Mouse (Mus musculus): Measurements from ENCODE around the gene Pitpnm2. TPM values are rescaled to one million over a fixed set of nuclear protein-coding genes. Genes with fewer than 3 reads are reported as not detected.

Pitpnm2 gene
- polyA plus RNA-seq, 1 experiment from 2014 or later: 2.9 TPM

GRCm38 (mm10) chr5:124098923-124099322 lies 150.6 kb downstream of the Pitpnm2 start:
- DNase-seq (ENCODE audit: low spot score): no peak
- 89% methylated on average over 2 of the region's 2 CpGs for WGBS
- no peak overlapping the region for H3K27ac ChIP-seq (replicated peaks)

GRCm38 (mm10) chr5:124095596-124096232 lies 153.8 kb downstream of the Pitpnm2 start, which contains the start of gene Abcb9:
Gene Abcb9, minus strand, starts transcription at chr5:124095798.
- peak; percentile 90 for DNase-seq (ENCODE audit: low spot score)
- H3K27ac ChIP-seq (replicated peaks): peak within 1 kb of the TSS; percentile 42; the same call in 1 of the 2 replicates
- peaks cover 19% of the 10 kb centered on the region for H3K4me1 ChIP-seq
- H3K9me3 ChIP-seq (replicated peaks): no peaks in the 10 kb centered on the region
- no peaks in the 10 kb centered on the region for H3K36me3 ChIP-seq
- 1% methylated on average over 42 of the region's 42 CpGs for WGBS
- H3K27me3 ChIP-seq (ENCODE audit: low read depth, poor library complexity, severe bottlenecking): peaks cover 30% of the 10 kb centered on the region
- H3K4me3 ChIP-seq: peak within 1 kb of the TSS; percentile 56

More at GRCm38 (mm10) chr5:124098923-124099322, 150.6 kb downstream of the Pitpnm2 start:
- Histone ChIP-seq H3K27me3 (ENCODE audit: low read depth, poor library complexity, severe bottlenecking) (peaks cover 20% of the 10 kb centered on the region), H3K36me3 (no peaks in the 10 kb centered on the region), H3K4me1 (peaks cover 15% of the 10 kb centered on the region), H3K4me3 (no peak overlapping the region), H3K9me3 (replicated peaks) (no peaks in the 10 kb centered on the region)

- H3K4me3 ChIP-seq: peak overlapping the region; percentile 56
- WGBS: 12% methylated on average over 19 of the region's 19 CpGs
- peak overlapping the region; percentile 42; the same call in 1 of the 2 replicates for H3K27ac ChIP-seq (replicated peaks)
- no peaks in the 10 kb centered on the region for H3K9me3 ChIP-seq (replicated peaks)
- no peaks in the 10 kb centered on the region for H3K36me3 ChIP-seq
- H3K4me1 ChIP-seq: peaks cover 19% of the 10 kb centered on the region
- peaks cover 30% of the 10 kb centered on the region for H3K27me3 ChIP-seq (ENCODE audit: low read depth, poor library complexity, severe bottlenecking)
- DNase-seq (ENCODE audit: low spot score): peak; percentile 32
Measured at GRCm38 (mm10) chr5:124095077-124095581, 154.4 kb downstream of the Pitpnm2 start.

GRCm38 (mm10) chr5:124093852-124094604 lies 155.5 kb downstream of the Pitpnm2 start:
- no peak overlapping the region for H3K4me3 ChIP-seq
- no peaks in the 10 kb centered on the region for H3K9me3 ChIP-seq (replicated peaks)
- H3K4me1 ChIP-seq: peaks cover 19% of the 10 kb centered on the region
- 88% methylated on average over 12 of the region's 12 CpGs for WGBS
- no peaks in the 10 kb centered on the region for H3K36me3 ChIP-seq
- no peak overlapping the region for H3K27ac ChIP-seq (replicated peaks)
- peaks cover 30% of the 10 kb centered on the region for H3K27me3 ChIP-seq (ENCODE audit: low read depth, poor library complexity, severe bottlenecking)
- DNase-seq (ENCODE audit: low spot score): no peak

GRCm38 (mm10) chr5:124093120-124093794 lies 156.3 kb downstream of the Pitpnm2 start:
- Histone ChIP-seq H3K4me1 (peaks cover 19% of the 10 kb centered on the region), H3K36me3 (no peaks in the 10 kb centered on the region), H3K4me3 (no peak overlapping the region), H3K9me3 (replicated peaks) (no peaks in the 10 kb centered on the region), H3K27me3 (ENCODE audit: low read depth, poor library complexity, severe bottlenecking) (peaks cover 30% of the 10 kb centered on the region), H3K27ac (replicated peaks) (no peak overlapping the region)
- 79% methylated on average over 11 of the region's 11 CpGs for WGBS
- no peak for DNase-seq (ENCODE audit: low spot score)

GRCm38 (mm10) chr5:124091951-124092406 lies 157.6 kb downstream of the Pitpnm2 start:
- DNase-seq (ENCODE audit: low spot score): no peak
- Histone ChIP-seq H3K36me3 (no peaks in the 10 kb centered on the region), H3K27me3 (ENCODE audit: low read depth, poor library complexity, severe bottlenecking) (peaks cover 30% of the 10 kb centered on the region), H3K4me3 (no peak overlapping the region), H3K4me1 (peaks cover 19% of the 10 kb centered on the region), H3K27ac (replicated peaks) (no peak overlapping the region), H3K9me3 (replicated peaks) (no peaks in the 10 kb centered on the region)
- WGBS: 72% methylated on average over 9 of the region's 9 CpGs

- Histone ChIP-seq H3K4me3 (no peak overlapping the region), H3K9me3 (replicated peaks) (no peaks in the 10 kb centered on the region), H3K27ac (replicated peaks) (no peak overlapping the region), H3K4me1 (peaks cover 6% of the 10 kb centered on the region), H3K27me3 (ENCODE audit: low read depth, poor library complexity, severe bottlenecking) (peaks cover 20% of the 10 kb centered on the region), H3K36me3 (no peaks in the 10 kb centered on the region)
- DNase-seq (ENCODE audit: low spot score): no peak
- 84% methylated on average over 23 of the region's 23 CpGs for WGBS
Measured at GRCm38 (mm10) chr5:124089868-124090267, 159.7 kb downstream of the Pitpnm2 start.

- Histone ChIP-seq H3K4me1 (0 out of 2 replicates have a peak, but pooled peaks cover 1% of the 10 kb centered on the region), H3K4me3 (no peak overlapping the region), H3K36me3 (no peaks in the 10 kb centered on the region), H3K27me3 (ENCODE audit: low read depth, poor library complexity, severe bottlenecking) (no peaks in the 10 kb centered on the region), H3K27ac (replicated peaks) (no peak overlapping the region), H3K9me3 (replicated peaks) (no peaks in the 10 kb centered on the region)
- WGBS: 85% methylated on average over 4 of the region's 4 CpGs
- no peak for DNase-seq (ENCODE audit: low spot score)
Measured at GRCm38 (mm10) chr5:124086876-124087275, 162.7 kb downstream of the Pitpnm2 start.

GRCm38 (mm10) chr5:124085513-124085912 lies 164.0 kb downstream of the Pitpnm2 start:
- Histone ChIP-seq H3K9me3 (replicated peaks) (no peaks in the 10 kb centered on the region), H3K27ac (replicated peaks) (no peak overlapping the region), H3K27me3 (ENCODE audit: low read depth, poor library complexity, severe bottlenecking) (no peaks in the 10 kb centered on the region), H3K4me1 (no peaks in the 10 kb centered on the region), H3K36me3 (no peaks in the 10 kb centered on the region), H3K4me3 (no peak overlapping the region)
- no peak for DNase-seq (ENCODE audit: low spot score)
- 86% methylated on average over 3 of the region's 3 CpGs for WGBS

- peak; percentile 82 for DNase-seq (ENCODE audit: low spot score)
- no peak overlapping the region for H3K27ac ChIP-seq (replicated peaks)
- H3K4me3 ChIP-seq: no peak overlapping the region
- H3K4me1 ChIP-seq: no peaks in the 10 kb centered on the region
- no peaks in the 10 kb centered on the region for H3K9me3 ChIP-seq (replicated peaks)
- WGBS: 41% methylated on average over 11 of the region's 11 CpGs
- H3K36me3 ChIP-seq: no peaks in the 10 kb centered on the region
- H3K27me3 ChIP-seq (ENCODE audit: low read depth, poor library complexity, severe bottlenecking): no peaks in the 10 kb centered on the region
Measured at GRCm38 (mm10) chr5:124084588-124085173, 164.9 kb downstream of the Pitpnm2 start.

GRCm38 (mm10) chr5:124083850-124084587 lies 165.5 kb downstream of the Pitpnm2 start:
- Histone ChIP-seq H3K9me3 (replicated peaks) (no peaks in the 10 kb centered on the region), H3K36me3 (no peaks in the 10 kb centered on the region), H3K4me1 (peaks cover 5% of the 10 kb centered on the region), H3K4me3 (no peak overlapping the region), H3K27ac (replicated peaks) (no peak overlapping the region), H3K27me3 (ENCODE audit: low read depth, poor library complexity, severe bottlenecking) (no peaks in the 10 kb centered on the region)
- 85% methylated on average over 14 of the region's 14 CpGs for WGBS
- no peak for DNase-seq (ENCODE audit: low spot score)
